Mouse (Mus musculus): ENCODE measurements around the gene Tmed4.
"Not testable (repeated sequence)": the region's sequence is repeated elsewhere in the genome, so short reads cannot be mapped to it uniquely, and the experiment has no call there.

Tmed4 gene

GRCm38 (mm10) chr11:6273607-6274006 lies 1.1 kb downstream of the Tmed4 start:
- DNase-seq (ENCODE audit: extremely low spot score, low spot score) = no peak

DNA sequence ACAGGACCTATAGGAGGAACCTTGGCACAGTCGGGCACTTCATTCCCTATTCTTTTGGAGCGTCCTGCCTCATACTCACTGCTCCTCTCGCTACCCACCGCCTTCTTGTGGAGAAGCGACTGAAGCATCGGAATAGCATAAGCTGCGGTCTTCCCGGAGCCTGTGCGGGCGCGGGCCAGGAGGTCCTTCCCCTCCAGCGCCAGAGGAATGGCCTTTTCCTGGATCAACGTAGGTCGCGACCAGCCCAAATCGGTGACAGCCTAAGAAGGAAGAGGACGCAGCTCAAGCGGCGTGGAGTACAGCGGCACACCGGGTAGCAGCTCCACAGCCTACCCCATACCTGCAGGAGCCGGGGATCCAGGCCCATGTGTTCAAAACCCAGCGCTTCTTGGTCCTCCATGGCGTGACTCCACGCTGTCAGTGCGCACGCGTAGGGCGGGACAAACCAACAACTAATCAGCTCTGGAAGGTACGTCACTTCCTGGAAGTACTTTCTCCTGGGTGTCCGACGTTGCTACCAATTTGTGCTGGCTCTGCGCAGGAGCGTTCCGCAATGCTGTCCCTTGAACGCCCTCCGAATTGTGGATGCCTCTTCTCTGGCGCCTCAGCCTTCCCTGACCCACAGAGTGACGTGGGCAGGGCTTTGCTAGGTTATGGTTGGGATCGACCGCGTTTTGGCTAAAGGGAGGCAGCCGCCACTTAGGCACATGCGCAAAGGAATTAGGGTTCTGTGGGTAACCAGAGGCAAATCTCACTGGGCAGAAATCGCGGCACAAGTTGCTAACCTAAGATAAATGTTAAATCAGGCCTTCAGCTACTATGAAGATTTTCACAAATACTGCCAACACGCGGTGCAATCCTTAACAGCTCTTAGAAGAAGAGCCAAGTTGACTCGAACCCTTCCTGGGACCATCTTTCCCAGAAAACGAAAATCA lies 7.1 kb downstream of the Tmed4 start, which contains the start of gene Ddx56:
TSS of gene Ddx56 (minus strand) at position 453 of the 935 bp plus-strand sequence.
- DNase-seq (ENCODE audit: extremely low spot score, low spot score) = peak; percentile 88

- no peak for DNase-seq (ENCODE audit: extremely low spot score, low spot score)
Observed at GRCm38 (mm10) chr11:6266621-6267020, 8.0 kb downstream of the Tmed4 start.

DNA sequence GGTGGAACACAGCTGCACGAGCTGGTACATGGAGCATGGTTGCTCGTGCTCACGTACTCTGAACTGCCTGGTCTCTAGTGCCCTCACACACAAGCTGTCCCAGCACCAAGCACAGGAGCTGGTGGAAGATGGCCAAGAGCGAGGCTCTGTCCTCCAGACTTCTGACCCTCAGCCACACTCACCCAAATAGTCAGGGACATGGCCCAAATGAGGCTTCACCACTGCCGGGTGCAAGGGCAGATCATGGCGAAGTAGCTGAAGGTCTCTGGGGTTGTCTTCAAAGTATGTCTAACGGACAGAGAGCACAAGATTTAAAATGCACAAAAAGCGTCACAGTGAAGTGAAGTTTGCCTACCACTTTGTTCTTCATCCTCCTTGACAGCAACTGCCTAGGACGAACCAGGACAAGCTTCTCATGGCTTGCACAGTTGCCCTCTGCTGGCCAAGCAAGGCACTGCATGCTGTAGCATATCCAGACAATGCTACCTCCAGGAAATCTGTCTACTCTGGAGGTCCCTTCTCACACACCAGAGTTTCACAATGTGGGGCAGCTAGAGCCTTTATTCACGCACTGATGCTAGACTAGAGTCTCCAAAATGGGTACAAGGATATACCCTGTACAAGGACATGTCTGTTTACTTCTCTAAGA lies 13.1 kb downstream of the Tmed4 start:
- peak; percentile 82 for DNase-seq (ENCODE audit: extremely low spot score, low spot score)

DNA sequence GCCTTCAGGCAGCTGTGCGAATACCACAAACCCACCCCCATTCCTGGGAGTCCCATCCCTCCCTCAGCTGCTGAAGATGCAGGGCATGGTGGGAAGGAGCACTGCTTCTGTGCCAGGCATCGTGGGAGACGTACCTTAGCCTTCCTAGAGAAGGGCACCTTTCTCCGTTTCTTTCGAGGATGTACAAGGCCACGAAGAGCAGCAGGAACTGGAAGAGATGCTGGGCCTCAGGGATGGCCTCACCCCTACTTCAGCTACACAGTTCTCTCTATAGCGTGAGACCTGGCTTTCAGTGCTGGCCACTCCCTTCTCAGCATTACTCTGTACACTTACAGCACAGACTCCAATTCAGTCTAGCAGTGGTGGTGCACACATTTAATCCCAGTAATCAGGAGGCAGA lies 15.3 kb downstream of the Tmed4 start:
- no peak for DNase-seq (ENCODE audit: extremely low spot score, low spot score)

- no peak for DNase-seq (ENCODE audit: extremely low spot score, low spot score)
Observed at GRCm38 (mm10) chr11:6256490-6257072, 18.1 kb downstream of the Tmed4 start.

DNA sequence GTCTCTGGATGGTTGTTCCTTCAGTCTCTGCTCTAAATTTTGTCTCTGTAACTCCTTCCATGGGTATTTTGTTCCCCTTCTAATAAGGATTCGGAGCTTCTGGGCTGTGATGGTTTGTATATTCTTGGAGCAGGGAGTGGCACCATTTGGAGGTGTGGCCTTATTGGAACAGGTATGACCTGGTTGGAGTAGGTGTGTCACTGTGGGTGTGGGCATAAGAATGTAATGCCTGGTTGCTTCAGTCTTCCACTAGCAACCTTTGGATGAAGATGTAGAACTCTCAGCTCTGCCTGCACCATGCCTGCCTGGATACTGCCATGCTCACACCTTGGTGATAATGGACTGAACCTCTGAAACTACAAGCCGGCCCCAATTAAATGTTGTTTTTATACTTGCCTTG lies 20.1 kb downstream of the Tmed4 start:
- DNase-seq (ENCODE audit: extremely low spot score, low spot score) = not testable (repeated sequence)

DNA sequence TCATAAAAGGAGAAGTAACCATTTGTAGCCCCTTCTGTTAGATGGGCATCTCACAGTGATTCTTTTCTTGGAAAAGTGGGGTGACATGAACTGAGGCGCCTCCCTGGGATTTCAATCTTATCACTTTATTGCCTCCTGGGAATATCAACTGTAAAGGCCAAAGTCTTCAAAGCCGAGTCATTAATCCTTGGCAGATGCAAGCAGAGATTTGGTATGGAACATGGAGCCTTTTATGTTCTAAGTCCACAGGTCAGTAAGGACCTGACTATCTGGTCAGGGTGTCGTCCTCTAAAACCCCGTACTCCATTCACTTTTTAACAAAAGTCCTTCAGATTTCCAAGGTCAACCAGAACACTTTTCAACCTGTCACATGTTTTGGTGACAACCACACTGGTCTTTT lies 21.8 kb downstream of the Tmed4 start:
- no peak for DNase-seq (ENCODE audit: extremely low spot score, low spot score)

- DNase-seq (ENCODE audit: extremely low spot score, low spot score) = no peak
Observed at GRCm38 (mm10) chr11:6252248-6252647, 22.4 kb downstream of the Tmed4 start.

DNA sequence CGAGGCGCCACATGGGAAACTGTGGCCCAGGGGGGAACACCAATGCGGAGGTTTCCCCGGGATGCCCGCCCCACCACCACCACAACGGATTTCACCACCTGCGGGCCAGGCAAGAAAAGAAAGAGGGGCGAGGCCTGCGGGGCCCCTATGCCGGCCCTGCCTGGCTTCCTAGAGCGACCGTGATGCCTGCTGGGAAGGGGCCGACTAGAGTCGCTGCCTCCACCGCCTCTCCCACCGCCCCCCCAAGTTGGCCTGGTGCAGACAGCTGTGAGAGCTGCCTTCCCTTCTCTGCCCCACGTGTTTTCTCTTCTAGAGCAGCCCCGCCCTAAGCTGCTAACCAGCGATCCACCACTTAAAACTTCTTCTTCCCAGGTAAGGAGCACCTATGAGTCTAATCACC lies 30.0 kb downstream of the Tmed4 start:
- no peak for DNase-seq (ENCODE audit: extremely low spot score, low spot score)

DNA sequence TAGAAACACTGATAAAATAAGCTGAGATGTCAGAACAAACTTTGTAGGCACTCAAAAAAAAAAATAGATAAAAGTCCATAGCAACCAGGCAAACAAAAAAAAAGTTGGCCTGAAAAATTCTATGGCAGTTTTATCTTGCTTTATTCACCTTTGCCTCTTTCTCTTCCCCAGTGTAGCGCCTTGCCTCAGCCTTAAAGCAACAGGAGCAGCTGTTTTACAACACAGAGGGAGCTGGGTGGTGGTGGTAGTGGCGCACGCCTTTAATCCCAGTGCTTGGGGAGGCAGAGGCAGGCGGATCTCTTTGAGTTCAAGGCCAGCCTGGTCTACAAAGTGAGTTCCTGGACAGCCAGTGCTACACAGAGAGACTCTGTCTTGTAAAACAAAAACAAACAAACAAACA lies 41.6 kb downstream of the Tmed4 start:
- no peak for DNase-seq (ENCODE audit: extremely low spot score, low spot score)

DNA sequence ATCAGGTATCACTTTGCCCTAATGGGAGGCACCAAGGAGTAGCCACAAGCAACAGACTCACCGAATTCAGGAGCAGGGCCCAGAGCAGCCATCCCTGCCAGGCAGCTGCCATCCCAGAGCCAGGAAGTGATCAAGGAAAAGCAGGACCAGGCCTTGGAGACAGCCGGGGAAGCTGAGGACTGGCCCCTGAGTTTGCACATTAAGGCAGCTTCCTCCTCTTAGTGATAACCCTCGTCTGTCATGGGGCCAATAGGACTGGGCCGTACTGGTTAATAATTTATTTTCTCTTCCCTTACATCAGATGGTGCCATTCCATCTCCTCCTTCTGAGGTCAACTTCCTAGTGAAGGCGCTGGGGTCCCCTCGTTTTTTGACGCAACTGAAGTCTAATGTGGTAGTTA lies 44.7 kb downstream of the Tmed4 start, which contains the start of gene Npc1l1:
TSS of gene Npc1l1 (minus strand) at position 132 of the 400 bp plus-strand sequence.
- DNase-seq (ENCODE audit: extremely low spot score, low spot score) = no peak

DNA sequence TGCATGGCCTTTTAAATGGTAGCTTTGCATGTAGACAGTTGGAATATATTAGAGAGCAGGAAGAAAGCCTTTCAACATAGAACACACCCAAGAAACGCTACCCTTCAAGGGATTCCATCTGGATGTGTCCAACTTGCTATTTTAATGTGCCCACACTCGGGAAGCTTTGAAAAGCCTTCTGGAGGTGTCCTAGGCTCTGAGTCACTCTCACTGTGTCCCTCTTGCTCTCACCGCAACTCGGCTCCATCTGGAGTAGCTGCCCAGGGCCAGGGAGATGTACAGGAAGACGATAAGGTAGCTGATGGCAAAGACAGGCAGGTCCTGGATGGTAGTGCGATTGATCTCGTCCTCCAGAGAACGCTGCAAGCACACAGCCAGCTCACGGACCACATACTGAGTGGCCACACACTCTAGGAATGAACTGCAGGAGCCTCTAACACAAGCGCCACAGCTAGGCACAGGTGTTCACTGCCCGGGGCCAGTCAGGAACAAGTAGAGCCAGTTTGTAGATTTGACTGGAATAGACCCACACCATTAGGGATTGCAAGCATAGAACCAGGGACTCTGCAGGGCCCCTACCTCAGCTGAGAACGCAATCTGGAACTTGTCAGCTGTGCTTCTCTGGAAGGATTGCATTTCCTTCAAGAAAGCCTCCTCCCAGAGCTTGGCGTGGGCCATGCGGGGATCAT lies 50.0 kb downstream of the Tmed4 start:
- no peak for DNase-seq (ENCODE audit: extremely low spot score, low spot score)

DNA sequence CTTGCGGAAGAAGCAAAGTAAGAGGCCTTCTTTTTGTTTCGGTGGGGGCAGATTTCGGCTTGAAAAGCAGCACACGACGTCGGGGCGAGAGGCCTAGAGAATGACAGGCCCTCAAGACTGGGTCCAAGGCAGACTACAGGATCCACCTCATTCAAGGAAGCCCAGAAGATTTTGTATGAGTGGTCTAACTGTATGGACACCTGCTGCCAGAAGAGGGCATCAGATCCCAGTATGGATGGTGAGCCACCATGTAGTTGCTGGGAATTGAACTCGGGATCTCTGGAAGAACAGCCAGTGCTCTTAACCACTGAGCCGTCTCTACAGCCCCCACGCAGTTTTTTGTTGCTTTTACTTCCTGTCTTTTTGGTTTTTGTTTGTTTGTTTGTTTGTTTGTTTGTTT lies 52.5 kb downstream of the Tmed4 start:
- DNase-seq (ENCODE audit: extremely low spot score, low spot score) = no peak
